Mouse (Mus musculus): ENCODE measurements around the gene Ttc22. TPM values are rescaled to one million over a fixed set of nuclear protein-coding genes. Genes with fewer than 3 reads are reported as not detected.

Ttc22 gene
- total RNA-seq, 1 experiment from 2014 or later, result not detected

GRCm38 (mm10) chr4:106663956-106664470 lies 41.8 kb downstream of the Ttc22 start:
- DNase-seq, result no peak

GRCm38 (mm10) chr4:106664697-106665096 lies 42.5 kb downstream of the Ttc22 start:
- DNase-seq, result no peak

- no peak for DNase-seq
Measured at GRCm38 (mm10) chr4:106665269-106665668, 43.0 kb downstream of the Ttc22 start.

- DNase-seq, result no peak
Measured at GRCm38 (mm10) chr4:106665673-106666072, 43.4 kb downstream of the Ttc22 start.

GRCm38 (mm10) chr4:106666546-106666945 lies 44.3 kb downstream of the Ttc22 start:
- DNase-seq, result no peak

- no peak for DNase-seq
Measured at GRCm38 (mm10) chr4:106676749-106677148, 54.5 kb downstream of the Ttc22 start.

- DNase-seq, result peak; percentile 92
Measured at GRCm38 (mm10) chr4:106678442-106679118, 56.3 kb downstream of the Ttc22 start, which contains the start of gene Ttc4. Gene Ttc4 (minus strand): TSS chr4:106678944.

- no peak for DNase-seq
Measured at GRCm38 (mm10) chr4:106679152-106679551, 56.9 kb downstream of the Ttc22 start.

- no peak for DNase-seq
Measured at GRCm38 (mm10) chr4:106680955-106681354, 58.7 kb downstream of the Ttc22 start.

- DNase-seq, result no peak
Measured at GRCm38 (mm10) chr4:106688636-106689296, 66.5 kb downstream of the Ttc22 start.

Other genes starting within 250 kb of the Ttc22 start
- 0.21 TPM in 1 of 2 replicates, not detected in the other for gene Pcsk9, start 158.1 kb upstream of the Ttc22 start, total RNA-seq (2021)
- not detected in 2 replicates for gene Bsnd, start 130.1 kb upstream of the Ttc22 start, total RNA-seq (2021)
- gene Dhcr24, start 61.4 kb upstream of the Ttc22 start, total RNA-seq (2021), result 428 and 448 TPM in 2 replicates
- not detected in 2 replicates for gene Lexm, start 5.2 kb upstream of the Ttc22 start, total RNA-seq (2021)
- 5.6 and 7.5 TPM in 2 replicates for gene Pars2, start 28.6 kb downstream of the Ttc22 start, total RNA-seq (2021)
- gene Ttc4, start 56.5 kb downstream of the Ttc22 start, total RNA-seq (2021), result 32.6 and 35.1 TPM in 2 replicates
- gene Mroh7, start 108.5 kb downstream of the Ttc22 start, total RNA-seq (2021), result 2.3 and 2.6 TPM in 2 replicates
- 0.15 TPM in 1 of 2 replicates, not detected in the other for gene Fam151a, start 111.5 kb downstream of the Ttc22 start, total RNA-seq (2021)
- 32.5 and 50.9 TPM in 2 replicates for gene Acot11, start 182.6 kb downstream of the Ttc22 start, total RNA-seq (2021)

Data from adrenal gland, postnatal 25 days (tissue).